Mouse (Mus musculus) Patski (cell line): ENCODE results near the gene Stat1. TPM values are rescaled to one million over a fixed set of nuclear protein-coding genes. Genes with fewer than 3 reads are reported as not detected.

ENCODE experiments used
- ATAC-seq: fragments of 100-300 bp; one replicate; pipeline ENCODE4 v1.8.0; 2021
- CTCF ChIA-PET: fragments of 350-600 bp; sonication (Branson Sonifier 250); formaldehyde crosslinking; loops from one replicate; lab custom pipeline; 2022; ENCODE audit warnings: inconsistent platforms; lab: Charles Lee
- POLR2A ChIA-PET: fragments of 350-600 bp; sonication (Branson Sonifier 250); formaldehyde crosslinking; loops from one replicate; lab custom pipeline; 2022; ENCODE audit warnings: antibody characterized with exemption, inconsistent platforms; lab: Charles Lee
- DNase-seq: peaks from one replicate; pipeline ENCODE4 v3.0.0-alpha.2; 2011; ENCODE audit warnings: low read depth, low spot score
- H3K27me3 ChIP-seq: fragments of 371-371 bp; one replicate; pipeline ENCODE4 v1.5.1; 2021
- CTCF ChIP-seq: fragments of 100-300 bp; IDR thresholded peaks from one replicate; pipeline ENCODE4 v1.5.1; 2021
- in situ Hi-C: fragments of 300-500 bp; cut with MboI; formaldehyde crosslinking; loops from 3 replicates; pipeline ENCODE4 v1.11.1; 2018; ENCODE audit warnings: low pct_unique_long_range_greater_than_20kb, mixed read lengths
- polyA plus RNA-seq: library from polyadenylated mRNA; unstranded; gene quantifications from one replicate; pipeline ENCODE4 v1.2.3, GENCODE M21; 2021

Gene Stat1
- polyA plus RNA-seq, 1 experiment from 2014 or later: 27.0 TPM

DNA sequence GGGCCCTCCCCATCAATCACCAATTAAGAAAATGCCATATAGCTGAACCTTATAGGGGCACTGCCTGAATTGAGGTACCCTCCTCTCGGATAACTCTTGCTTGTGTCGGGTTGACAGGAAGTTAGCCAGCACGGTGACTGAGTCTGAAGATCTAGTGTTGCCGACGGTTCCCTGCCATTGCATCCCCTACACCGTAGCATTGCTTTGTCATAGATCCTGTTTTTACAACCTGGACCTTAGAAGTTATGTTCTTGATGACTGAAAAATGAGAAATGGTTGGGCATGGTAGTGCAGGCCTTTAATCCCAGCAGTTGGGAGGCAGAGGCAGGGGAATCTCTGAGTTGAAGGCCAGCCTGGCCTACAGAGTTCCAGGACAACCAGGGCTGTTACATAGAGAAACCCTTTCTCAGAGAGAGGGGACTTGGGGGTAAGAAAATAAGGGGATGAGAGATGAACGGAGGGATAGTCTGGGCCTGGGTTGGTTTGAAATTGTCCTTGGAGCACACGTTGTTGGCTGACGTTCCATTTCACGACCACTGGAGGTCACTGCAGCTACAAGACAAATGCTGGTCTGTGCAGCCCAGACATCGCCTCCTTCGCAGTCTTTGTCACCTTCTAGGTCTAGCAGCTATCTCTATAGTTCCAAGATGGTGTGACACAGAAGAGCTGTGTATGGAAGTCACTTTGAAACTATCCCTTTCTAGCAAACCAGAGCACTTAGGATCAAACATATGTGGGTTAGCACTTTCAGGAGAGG, 27.2 kb downstream of the Stat1 start:
- peak; percentile 88 for ATAC-seq
- ChIA-PET POLR2A (interaction anchor here (0.6 kb wide), 1 partner anchor 162 kb away, joined by 4 read pairs; no protein-coding TSS in a partner anchor), CTCF (interaction anchor here (0.7 to 3.2 kb wide), 22 partner anchors 10 to 826 kb away, joined by 3 to 19 read pairs (median 4); partner anchors contain the start of gene Stat1)
- in situ Hi-C loops: loop anchor here (5.0 to 10.0 kb wide), 2 partner anchors 151 to 488 kb away; partner anchors contain the start of gene Nemp2
- peak; percentile 85 for TF ChIP-seq CTCF
- peak; percentile 13 for DNase-seq
- no peaks in the 10 kb centered on the region for H3K27me3 ChIP-seq

DNA sequence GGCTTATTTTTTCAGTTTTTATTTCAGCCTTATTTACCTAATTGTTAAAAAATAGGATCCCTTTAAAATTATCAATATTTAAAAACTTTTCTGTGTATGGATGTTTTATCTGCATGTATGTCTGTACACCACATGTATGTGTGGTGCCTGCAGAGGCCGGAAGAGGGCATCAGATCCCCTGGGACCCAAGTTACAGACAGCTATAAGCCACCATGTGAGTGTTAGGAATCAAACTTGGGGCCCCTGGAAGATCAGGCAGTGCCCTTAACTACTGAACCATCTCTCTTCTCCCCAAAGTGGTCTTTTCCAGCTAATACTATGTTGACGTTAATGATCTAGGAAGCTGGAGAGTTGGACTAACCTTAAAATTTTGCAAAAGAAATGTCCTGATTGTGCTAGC, 28.2 kb downstream of the Stat1 start:
- ATAC-seq (no peak), DNase-seq (no peak)
- in situ Hi-C loops: loop anchor here (5.0 to 10.0 kb wide), 2 partner anchors 150 to 487 kb away; partner anchors contain the start of gene Nemp2
- H3K27me3 ChIP-seq: no peaks in the 10 kb centered on the region
- ChIA-PET POLR2A (no interaction called here), CTCF (interaction anchor here (0.7 to 3.2 kb wide), 14 partner anchors 10 to 482 kb away, joined by 3 to 19 read pairs (median 4); partner anchors contain the start of gene Stat1)
- TF ChIP-seq CTCF: no peak

DNA sequence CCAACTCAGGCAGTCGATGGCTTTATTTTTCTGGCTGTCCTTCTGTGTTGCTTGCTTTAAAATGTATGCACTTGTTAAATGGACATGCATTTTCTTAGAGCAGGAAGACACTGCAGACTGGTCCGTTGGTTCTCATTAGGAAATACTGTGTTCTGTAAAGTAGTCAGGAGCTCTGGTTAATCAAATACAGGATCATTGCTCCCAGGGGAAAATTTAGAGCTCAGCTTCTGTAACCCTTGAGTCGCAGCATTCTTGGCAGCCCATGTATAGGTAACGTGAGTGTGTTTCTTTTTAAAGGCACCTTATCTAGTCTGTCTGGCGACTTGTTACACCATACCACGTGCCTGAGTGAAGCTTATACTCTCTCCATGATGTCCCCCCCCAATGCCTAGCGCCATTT, 28.9 kb downstream of the Stat1 start:
- ATAC-seq: no peak
- ChIA-PET CTCF (interaction anchor here (2.3 to 3.2 kb wide), 3 partner anchors 9 to 155 kb away, joined by 10 to 19 read pairs (median 13); no protein-coding TSS in a partner anchor), POLR2A (interaction anchor here (1.1 kb wide), 1 partner anchor 81 kb away, joined by 3 read pairs; no protein-coding TSS in a partner anchor)
- in situ Hi-C loops: loop anchor here (5.0 to 10.0 kb wide), 2 partner anchors 149 to 487 kb away; partner anchors contain the start of gene Nemp2
- TF ChIP-seq CTCF: no peak
- no peaks in the 10 kb centered on the region for H3K27me3 ChIP-seq
- DNase-seq: no peak

DNA sequence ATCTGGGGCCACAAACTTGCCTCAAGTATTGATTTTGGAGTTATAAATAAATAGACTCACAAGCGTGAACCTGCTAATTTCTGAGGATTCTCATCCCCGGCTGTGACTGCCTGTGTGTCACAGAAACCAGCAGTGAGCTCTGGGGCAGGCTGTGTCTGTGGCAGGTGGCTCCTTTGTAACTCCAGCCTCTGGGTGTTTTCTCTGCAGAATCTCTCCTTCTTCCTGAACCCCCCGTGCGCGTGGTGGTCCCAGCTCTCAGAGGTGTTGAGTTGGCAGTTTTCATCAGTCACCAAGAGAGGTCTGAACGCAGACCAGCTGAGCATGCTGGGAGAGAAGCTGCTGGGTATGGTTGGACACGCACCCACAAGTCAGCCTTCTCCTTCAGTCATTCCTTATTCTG, 29.5 kb downstream of the Stat1 start:
- ChIA-PET POLR2A (interaction anchor here (1.1 kb wide), 1 partner anchor 81 kb away, joined by 3 read pairs; no protein-coding TSS in a partner anchor), CTCF (interaction anchor here (0.7 to 3.2 kb wide), 2 partner anchors 152 to 154 kb away, joined by 3 to 13 read pairs; no protein-coding TSS in a partner anchor)
- H3K27me3 ChIP-seq: no peaks in the 10 kb centered on the region
- DNase-seq: no peak
- ATAC-seq: no peak
- in situ Hi-C loops: loop anchor here (5.0 to 10.0 kb wide), 2 partner anchors 149 to 486 kb away; partner anchors contain the start of gene Nemp2
- TF ChIP-seq CTCF: no peak

DNA sequence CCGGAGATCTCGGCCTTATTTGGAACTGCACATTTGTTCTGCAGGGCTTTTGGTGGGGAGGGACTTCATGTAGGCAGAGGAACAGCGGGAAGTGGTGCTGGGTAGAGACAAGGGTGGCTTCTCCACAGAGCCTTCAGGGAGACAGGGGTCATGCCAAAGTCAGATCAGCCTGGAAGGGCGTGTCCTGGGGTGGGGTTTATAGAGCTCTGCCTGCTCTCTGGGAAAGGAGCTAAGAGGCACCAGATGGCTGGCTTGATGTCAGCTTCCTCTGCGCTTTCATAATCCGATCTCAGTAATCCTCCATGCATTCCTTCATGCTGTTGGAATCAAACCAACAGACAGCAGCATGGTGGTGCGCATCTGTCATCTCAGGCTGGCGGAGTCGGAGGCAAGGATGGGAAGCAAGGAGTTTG, 30.7 kb downstream of the Stat1 start:
- ChIA-PET POLR2A (no interaction called here), CTCF (interaction anchor here (1.5 to 3.5 kb wide), 2 partner anchors 12 to 151 kb away, joined by 4 to 9 read pairs; no protein-coding TSS in a partner anchor)
- ATAC-seq (peak; percentile 55), DNase-seq (peak; percentile 25)
- H3K27me3 ChIP-seq: no peaks in the 10 kb centered on the region
- in situ Hi-C loops: loop anchor here (5.0 to 25.0 kb wide), 3 partner anchors 147 to 485 kb away; partner anchors contain the start of gene Nemp2
- TF ChIP-seq CTCF: no peak

DNA sequence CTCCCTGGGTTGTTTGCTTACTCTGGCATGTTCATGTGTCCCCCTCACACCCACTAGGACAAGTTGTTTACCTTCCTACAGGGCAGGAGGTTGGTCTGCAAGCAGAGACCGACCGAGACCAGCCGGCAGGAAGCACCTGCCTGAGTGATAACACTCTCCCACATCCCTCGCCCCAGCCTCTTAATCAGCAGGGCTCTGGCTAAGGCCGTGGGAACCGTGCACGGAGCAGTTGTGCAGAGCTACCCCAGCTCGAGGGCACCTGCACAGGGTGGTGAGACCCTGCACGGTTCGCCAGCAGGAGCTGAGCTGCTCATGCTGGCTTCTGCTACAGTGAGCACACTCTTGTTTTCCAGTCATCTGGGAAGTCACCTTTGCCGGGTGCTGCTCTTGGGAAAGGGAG, 31.4 kb downstream of the Stat1 start:
- ATAC-seq (no peak), DNase-seq (no peak)
- ChIA-PET POLR2A (no interaction called here), CTCF (interaction anchor here (1.2 to 3.5 kb wide), 3 partner anchors 12 to 156 kb away, joined by 4 to 9 read pairs (median 4); no protein-coding TSS in a partner anchor)
- in situ Hi-C loops: loop anchor here (25.0 kb wide), 1 partner anchor 337 kb away; no protein-coding TSS in a partner anchor
- no peak for TF ChIP-seq CTCF
- H3K27me3 ChIP-seq: no peaks in the 10 kb centered on the region

DNA sequence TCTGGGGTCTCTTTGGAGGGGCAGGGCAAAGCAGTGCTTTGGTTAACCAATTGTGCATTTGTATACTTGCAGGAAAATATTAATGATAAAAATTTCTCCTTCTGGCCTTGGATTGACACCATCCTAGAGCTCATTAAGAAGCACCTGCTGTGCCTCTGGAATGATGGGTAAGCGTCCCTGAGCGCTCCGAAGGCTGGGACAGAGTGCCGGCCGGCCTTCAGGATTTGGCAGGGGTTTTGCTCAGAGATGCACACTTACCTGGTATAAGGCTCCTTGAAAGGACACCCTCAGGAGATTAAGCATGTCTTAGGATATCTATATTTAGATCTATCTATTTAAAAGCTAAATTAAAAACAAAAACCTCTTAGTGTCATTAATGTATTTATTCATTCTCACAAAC, 31.9 kb downstream of the Stat1 start:
- ChIA-PET CTCF (interaction anchor here (1.2 to 3.5 kb wide), 3 partner anchors 11 to 155 kb away, joined by 4 to 9 read pairs (median 4); no protein-coding TSS in a partner anchor), POLR2A (no interaction called here)
- no peak for DNase-seq
- in situ Hi-C loops: loop anchor here (25.0 kb wide), 1 partner anchor 336 kb away; no protein-coding TSS in a partner anchor
- H3K27me3 ChIP-seq: no peaks in the 10 kb centered on the region
- no peak for TF ChIP-seq CTCF
- ATAC-seq: no peak

DNA sequence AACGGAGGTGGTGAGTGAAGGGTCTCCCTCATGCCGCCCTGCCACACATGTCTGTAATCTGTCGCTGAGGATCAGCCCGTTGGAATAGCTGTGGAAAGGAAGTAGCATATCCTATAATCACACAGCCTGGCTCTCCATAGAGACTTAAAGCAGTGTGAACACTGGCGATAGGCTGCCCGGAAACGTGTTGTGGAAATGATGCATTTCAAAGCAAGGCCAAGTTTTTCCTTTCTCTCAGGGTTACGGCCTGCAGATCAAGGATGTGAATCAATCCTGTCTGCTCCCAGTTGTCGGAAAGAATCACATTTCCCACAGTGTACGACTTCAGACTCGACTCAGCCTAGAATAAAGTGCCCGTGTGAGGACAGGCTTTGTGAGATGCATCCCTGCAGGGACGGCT, 33.1 kb downstream of the Stat1 start:
- in situ Hi-C loops: loop anchor here (25.0 kb wide), 1 partner anchor 335 kb away; no protein-coding TSS in a partner anchor
- ChIA-PET POLR2A (no interaction called here), CTCF (interaction anchor here (3.5 kb wide), 1 partner anchor 10 kb away, joined by 9 read pairs; no protein-coding TSS in a partner anchor)
- no peak for ATAC-seq
- H3K27me3 ChIP-seq: no peaks in the 10 kb centered on the region
- DNase-seq: no peak
- no peak for TF ChIP-seq CTCF

DNA sequence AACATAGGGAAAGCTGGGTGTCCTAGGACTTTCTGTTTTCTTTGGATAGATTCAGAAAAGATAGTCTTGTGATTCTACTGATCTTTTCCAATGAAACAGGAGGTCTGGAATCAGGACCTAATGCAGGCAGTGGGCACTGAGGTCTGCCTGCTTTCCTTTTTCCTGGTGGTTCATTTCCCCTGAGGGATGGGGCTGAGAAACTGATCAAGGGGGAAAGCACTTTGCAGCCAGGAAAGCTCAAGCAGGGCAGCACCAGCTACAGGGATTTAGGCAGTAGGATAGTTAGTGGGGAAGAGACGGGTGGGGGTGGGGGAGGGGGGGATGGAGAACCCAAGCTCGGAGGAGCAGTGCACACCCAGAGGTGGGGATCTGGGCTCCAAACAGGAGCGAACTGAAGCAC, 33.7 kb downstream of the Stat1 start:
- ChIA-PET POLR2A (no interaction called here), CTCF (interaction anchor here (3.5 kb wide), 1 partner anchor 9 kb away, joined by 9 read pairs; no protein-coding TSS in a partner anchor)
- in situ Hi-C loops: loop anchor here (25.0 kb wide), 1 partner anchor 334 kb away; no protein-coding TSS in a partner anchor
- no peaks in the 10 kb centered on the region for H3K27me3 ChIP-seq
- ATAC-seq: no peak
- DNase-seq: no peak
- no peak for TF ChIP-seq CTCF

DNA sequence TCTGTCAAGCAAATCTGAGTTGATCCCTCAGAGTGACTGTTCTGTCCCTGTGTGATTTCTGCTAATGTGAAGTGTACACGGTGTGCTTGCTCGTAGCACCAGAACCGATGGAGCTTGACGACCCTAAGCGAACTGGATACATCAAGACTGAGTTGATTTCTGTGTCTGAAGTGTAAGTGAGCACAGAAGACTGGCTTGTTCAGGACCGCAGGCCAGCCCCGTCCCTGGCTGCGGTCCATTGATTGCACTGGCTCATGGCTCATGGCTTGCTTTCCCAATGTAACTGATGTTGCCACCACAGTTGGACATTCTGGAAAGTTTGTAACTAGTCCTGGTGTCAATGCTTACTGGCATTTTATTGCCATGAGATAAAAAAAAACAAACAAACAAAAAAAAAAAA, 35.6 kb downstream of the Stat1 start:
- POLR2A ChIA-PET: interaction anchor here (1.4 kb wide), 1 partner anchor 78 kb away, joined by 4 read pairs; the partner anchor contains the start of gene Gls
- CTCF ChIA-PET: no interaction called here
- in situ Hi-C loops: loop anchor here (25.0 kb wide), 1 partner anchor 332 kb away; no protein-coding TSS in a partner anchor

More for the DNA sequence above, 35.6 kb downstream of the Stat1 start:
- ATAC-seq: no peak
- peak; percentile 12 for DNase-seq
- no peak for TF ChIP-seq CTCF
- no peaks in the 10 kb centered on the region for H3K27me3 ChIP-seq
